Mouse (Mus musculus): ENCODE results near the gene Tbkbp1.

DNA sequence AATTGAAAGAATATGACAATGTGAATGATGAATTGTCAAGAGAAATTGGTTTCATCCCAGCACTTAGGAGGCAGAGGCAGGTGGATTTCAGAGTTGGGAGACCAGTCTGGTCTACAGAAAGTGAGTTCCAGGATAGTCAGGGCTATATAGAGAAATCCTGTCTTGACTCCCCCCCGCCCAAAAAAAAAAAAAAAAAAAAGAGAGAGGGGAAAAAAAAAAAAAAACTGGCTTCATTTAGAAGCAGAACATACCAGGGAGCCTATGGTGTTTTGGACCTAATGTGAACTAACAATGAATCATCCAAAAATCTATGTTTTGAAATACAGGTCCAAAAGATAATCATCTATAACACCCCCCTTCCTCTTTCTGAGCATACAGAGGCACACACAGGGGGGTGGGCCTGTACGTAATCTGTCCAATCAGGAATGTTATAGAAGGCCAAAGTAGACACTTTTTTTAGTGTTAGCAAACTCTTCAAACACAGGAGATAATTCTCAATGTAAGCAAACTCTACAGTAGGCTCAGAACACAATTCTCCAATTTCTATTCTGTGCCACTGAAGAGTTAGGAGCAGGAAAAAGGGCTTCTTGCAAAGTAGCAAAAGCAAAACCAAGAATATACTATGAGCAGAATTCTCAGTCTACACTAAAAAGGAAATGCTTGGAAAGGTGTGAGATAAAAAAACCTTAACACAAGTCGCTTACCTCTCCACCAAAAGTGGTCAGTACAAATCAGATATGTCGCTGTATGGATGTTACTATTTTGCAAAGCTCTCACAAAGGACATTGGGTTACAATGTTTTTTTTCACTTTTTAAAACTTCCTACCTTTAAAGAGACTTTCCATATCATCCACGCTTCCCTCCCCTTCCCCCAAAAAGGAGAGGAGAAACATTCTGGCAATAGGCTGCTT lies 34.7 kb upstream of the Tbkbp1 start:
- TF ChIP-seq CTCF (IDR thresholded peaks at IDR 0.05; ENCODE audit: low read depth): no peak
- TF ChIP-seq EP300 (IDR thresholded peaks at IDR 0.05; ENCODE audit: low read depth): no peak

Data from liver, embryonic 14.5 days (tissue).